ENCODE assay signal across 7 mouse cellular contexts in genomic region chr8:95832603-95833434, GRCm38 (mm10). TPM values are rescaled to one million over a fixed set of nuclear protein-coding genes. Genes with fewer than 3 reads are reported as not detected.
DNase-seq lines count a peak whose midpoint lies in the region; ATAC-seq and TF ChIP-seq lines count a peak whose summit lies in the region.

No protein-coding gene starts in this region.

- ATAC-seq in granulocyte monocyte progenitor cell, adult 5-6 weeks (replicated peaks; ENCODE audit: poor library complexity, severe bottlenecking), result peak; percentile 83
- ATAC-seq in intestine, postnatal 0 days, result peak; percentile 46
- ATAC-seq in midbrain, embryonic 11.5 days (ENCODE audit: low FRiP score), result peak; percentile 64

- DNase-seq in adrenal gland, postnatal 10 days, result peak; percentile 91
- peak; percentile 86 for DNase-seq in embryonic facial prominence, embryonic 10.5 days (ENCODE audit: low spot score)
- peak; percentile 79 to 87 for DNase-seq in left cerebral cortex, postnatal 36 days (ENCODE audit: low spot score in 2 of 2)
- peak; percentile 98 for DNase-seq in midbrain, embryonic 11.5 days (ENCODE audit: low spot score, missing footprints)
- peak; percentile 69 for DNase-seq in skeletal muscle tissue, adult 2 months (ENCODE audit: low read depth, low spot score)

- no peak overlapping the region for H3K9ac ChIP-seq in intestine, postnatal 0 days (ENCODE audit: low read depth, low read length)
- no peak overlapping the region; the same call in 1 of the 2 replicates for H3K9ac ChIP-seq in midbrain, embryonic 11.5 days (ENCODE audit: low read length)

- TF ChIP-seq CTCF in intestine, postnatal 0 days (IDR thresholded peaks at IDR 0.05; ENCODE audit: low read depth), result peak; percentile 94

- peaks cover 21% of the 10 kb centered on the region for H3K36me3 ChIP-seq in embryonic facial prominence, embryonic 10.5 days (replicated peaks)
- H3K36me3 ChIP-seq in intestine, postnatal 0 days (ENCODE audit: control insufficient read depth, insufficient read depth), result no peaks in the 10 kb centered on the region
- H3K36me3 ChIP-seq in midbrain, embryonic 11.5 days (ENCODE audit: control insufficient read depth, insufficient read depth, low read length), result no peaks in the 10 kb centered on the region

- H3K4me1 ChIP-seq in embryonic facial prominence, embryonic 10.5 days, result peaks cover 18% of the 10 kb centered on the region
- no peaks in the 10 kb centered on the region for H3K4me1 ChIP-seq in intestine, postnatal 0 days (replicated peaks; ENCODE audit: control insufficient read depth, insufficient read depth, low read length)
- peaks cover 9% of the 10 kb centered on the region; the same call in 1 of the 2 replicates for H3K4me1 ChIP-seq in midbrain, embryonic 11.5 days (ENCODE audit: control insufficient read depth, insufficient read depth, low read length)

- H3K4me2 ChIP-seq in intestine, postnatal 0 days (replicated peaks; ENCODE audit: low read depth), result peak overlapping the region; percentile 55
- peak overlapping the region; percentile 44 for H3K4me2 ChIP-seq in midbrain, embryonic 11.5 days

- H3K27ac ChIP-seq in embryonic facial prominence, embryonic 10.5 days (replicated peaks), result peak overlapping the region; percentile 85
- H3K27ac ChIP-seq in intestine, postnatal 0 days (ENCODE audit: low read depth, low read length), result no peak overlapping the region; the same call in 1 of the 2 replicates
- no peak overlapping the region for H3K27ac ChIP-seq in midbrain, embryonic 11.5 days (ENCODE audit: low read depth, low read length)

- no peaks in the 10 kb centered on the region for H3K27me3 ChIP-seq in embryonic facial prominence, embryonic 10.5 days (replicated peaks; ENCODE audit: low read depth, poor library complexity, severe bottlenecking)
- no peaks in the 10 kb centered on the region for H3K27me3 ChIP-seq in intestine, postnatal 0 days (replicated peaks; ENCODE audit: control insufficient read depth, insufficient read depth, low read length)
- no peaks in the 10 kb centered on the region for H3K27me3 ChIP-seq in midbrain, embryonic 11.5 days (ENCODE audit: control insufficient read depth, insufficient read depth, low read length)

- WGBS in embryonic facial prominence, embryonic 10.5 days, result 16% methylated on average over 16 of the region's 16 CpGs
- WGBS in intestine, postnatal 0 days, result 18% methylated on average over 16 of the region's 16 CpGs
- 14% methylated on average over 16 of the region's 16 CpGs for WGBS in midbrain, embryonic 11.5 days

- intact Hi-C loops in left cerebral cortex, postnatal 36 days (cut with DNase I), result loop anchor here (5.0 to 10.0 kb wide), 2 partner anchors 58 to 116 kb away; partner anchors contain the start of gene Setd6

- no peaks in the 10 kb centered on the region for H3K9me3 ChIP-seq in embryonic facial prominence, embryonic 10.5 days
- no peaks in the 10 kb centered on the region for H3K9me3 ChIP-seq in intestine, postnatal 0 days (ENCODE audit: control insufficient read depth)
- H3K9me3 ChIP-seq in midbrain, embryonic 11.5 days (ENCODE audit: control insufficient read depth, low read length), result no peaks in the 10 kb centered on the region

- H3K4me3 ChIP-seq in embryonic facial prominence, embryonic 10.5 days, result peak overlapping the region; percentile 62
- H3K4me3 ChIP-seq in intestine, postnatal 0 days (ENCODE audit: low read depth, low read length), result peak overlapping the region; percentile 18
- H3K4me3 ChIP-seq in midbrain, embryonic 11.5 days (ENCODE audit: low read depth, low read length), result peak overlapping the region; percentile 25

RNA-seq across cellular contexts. Expression of gene Sap18b, which starts 7.7 kb away (rescaled TPM):
- total RNA-seq in adrenal gland, postnatal 10 days (2021), result 100 to 1,000 TPM; 154 to 168 TPM
- polyA plus RNA-seq in embryonic facial prominence, embryonic 10.5 days (2016; fragmentation: Nextera tagmentation; extraction: Ambion mirVana), result 381 and 383 TPM in 2 replicates
- total RNA-seq in granulocyte monocyte progenitor cell, adult 5-6 weeks (2014; fragmentation: Nextera tagmentation), result 28.5 and 140 TPM in 2 replicates
- total RNA-seq in granulocyte monocyte progenitor cell, adult 5-6 weeks (2017), result 184 and 222 TPM in 2 replicates
- 323 and 335 TPM in 2 replicates for polyA plus RNA-seq in intestine, postnatal 0 days (2015; fragmentation: Nextera tagmentation; extraction: Ambion mirVana)
- total RNA-seq in left cerebral cortex, postnatal 36 days (2021), result 10 to 100 TPM; 86.8 to 94.0 TPM
- 398 and 408 TPM in 2 replicates for polyA plus RNA-seq in midbrain, embryonic 11.5 days (2014; fragmentation: Nextera tagmentation; extraction: Ambion mirVana)

RNA-seq across cellular contexts. Expression of gene Slc38a7, which starts 20.5 kb away (rescaled TPM):
- total RNA-seq in adrenal gland, postnatal 10 days (2021), result 10 to 100 TPM; 12.9 to 15.5 TPM
- polyA plus RNA-seq in embryonic facial prominence, embryonic 10.5 days (2016; fragmentation: Nextera tagmentation; extraction: Ambion mirVana), result 18.3 and 18.4 TPM in 2 replicates
- total RNA-seq in granulocyte monocyte progenitor cell, adult 5-6 weeks (2014; fragmentation: Nextera tagmentation), result 8.2 and 21.8 TPM in 2 replicates
- total RNA-seq in granulocyte monocyte progenitor cell, adult 5-6 weeks (2017), result 7.0 and 8.4 TPM in 2 replicates
- polyA plus RNA-seq in intestine, postnatal 0 days (2015; fragmentation: Nextera tagmentation; extraction: Ambion mirVana), result 39.9 and 41.7 TPM in 2 replicates
- 10 to 100 TPM; 24.4 to 30.5 TPM for total RNA-seq in left cerebral cortex, postnatal 36 days (2021)
- polyA plus RNA-seq in midbrain, embryonic 11.5 days (2014; fragmentation: Nextera tagmentation; extraction: Ambion mirVana), result 16.5 and 17.2 TPM in 2 replicates

RNA-seq across cellular contexts. Expression of gene Cnot1, which starts 25.6 kb away (rescaled TPM):
- total RNA-seq in adrenal gland, postnatal 10 days (2021), result 100 to 1,000 TPM; 120 to 163 TPM
- 112 and 114 TPM in 2 replicates for polyA plus RNA-seq in embryonic facial prominence, embryonic 10.5 days (2016; fragmentation: Nextera tagmentation; extraction: Ambion mirVana)
- 283 and 320 TPM in 2 replicates for total RNA-seq in granulocyte monocyte progenitor cell, adult 5-6 weeks (2014; fragmentation: Nextera tagmentation)
- 99.3 and 113 TPM in 2 replicates for total RNA-seq in granulocyte monocyte progenitor cell, adult 5-6 weeks (2017)
- polyA plus RNA-seq in intestine, postnatal 0 days (2015; fragmentation: Nextera tagmentation; extraction: Ambion mirVana), result 18.2 and 19.0 TPM in 2 replicates
- 100 to 1,000 TPM; 115 to 131 TPM for total RNA-seq in left cerebral cortex, postnatal 36 days (2021)
- polyA plus RNA-seq in midbrain, embryonic 11.5 days (2014; fragmentation: Nextera tagmentation; extraction: Ambion mirVana), result 109 and 111 TPM in 2 replicates

RNA-seq across cellular contexts. Expression of gene Got2, which starts 55.5 kb away (rescaled TPM):
- total RNA-seq in adrenal gland, postnatal 10 days (2021), result 100 to 1,000 TPM; 163 to 165 TPM
- polyA plus RNA-seq in embryonic facial prominence, embryonic 10.5 days (2016; fragmentation: Nextera tagmentation; extraction: Ambion mirVana), result 183 and 187 TPM in 2 replicates
- total RNA-seq in granulocyte monocyte progenitor cell, adult 5-6 weeks (2014; fragmentation: Nextera tagmentation), result 222 and 244 TPM in 2 replicates
- total RNA-seq in granulocyte monocyte progenitor cell, adult 5-6 weeks (2017), result 110 and 114 TPM in 2 replicates
- 122 and 124 TPM in 2 replicates for polyA plus RNA-seq in intestine, postnatal 0 days (2015; fragmentation: Nextera tagmentation; extraction: Ambion mirVana)
- total RNA-seq in left cerebral cortex, postnatal 36 days (2021), result 100 to 1,000 TPM; 211 to 254 TPM
- polyA plus RNA-seq in midbrain, embryonic 11.5 days (2014; fragmentation: Nextera tagmentation; extraction: Ambion mirVana), result 84.1 and 88.6 TPM in 2 replicates
